Mouse (Mus musculus) gastrocnemius, postnatal 14 days (tissue): Measurements from ENCODE around the gene Acot8. TPM values are rescaled to one million over a fixed set of nuclear protein-coding genes. Genes with fewer than 3 reads are reported as not detected.

ENCODE experiments used
- DNase-seq: peaks from one replicate; pipeline ENCODE4 v3.0.0; 2021; ENCODE audit warnings: mixed read lengths
- intact Hi-C: fragments of 180-260 bp; cut with DNase I; formaldehyde crosslinking; loops from one replicate; pipeline ENCODE4 v1.15.1; 2025; ENCODE audit warnings: low total_unique reads
- total RNA-seq, 2 experiments: library from RNA; stranded (reverse); gene quantifications; 2 replicates each; pipeline ENCODE4 v1.2.3; 2021

Acot8 gene
- total RNA-seq, 2 experiments from 2014 or later = 9.0 to 9.7 TPM

DNA sequence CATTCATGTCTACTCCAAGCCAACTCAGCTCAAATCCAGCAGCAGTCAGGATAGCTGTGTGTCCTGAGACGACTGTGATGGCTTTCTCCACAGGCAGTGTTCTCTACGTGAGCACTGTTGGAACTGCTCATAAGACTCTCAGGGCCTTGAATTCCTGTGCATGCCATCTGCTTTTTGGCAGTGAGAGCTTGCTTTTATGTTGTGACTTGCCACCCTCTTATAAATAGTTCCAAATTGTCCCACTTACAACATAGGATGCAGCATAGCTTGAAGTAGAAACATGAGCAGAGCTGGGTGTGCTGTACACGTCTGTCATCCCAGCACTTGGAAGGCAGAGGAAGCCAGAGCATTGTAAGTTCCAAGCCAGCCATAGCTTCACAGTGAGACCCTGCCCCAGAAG, 38.8 kb downstream of the Acot8 start:
- intact Hi-C loops = no loop called here
- DNase-seq = no peak

- no peak for DNase-seq
- intact Hi-C loops = no loop called here
Observed at GRCm38 (mm10) chr2:164762593-164762992, 42.1 kb downstream of the Acot8 start.

DNA sequence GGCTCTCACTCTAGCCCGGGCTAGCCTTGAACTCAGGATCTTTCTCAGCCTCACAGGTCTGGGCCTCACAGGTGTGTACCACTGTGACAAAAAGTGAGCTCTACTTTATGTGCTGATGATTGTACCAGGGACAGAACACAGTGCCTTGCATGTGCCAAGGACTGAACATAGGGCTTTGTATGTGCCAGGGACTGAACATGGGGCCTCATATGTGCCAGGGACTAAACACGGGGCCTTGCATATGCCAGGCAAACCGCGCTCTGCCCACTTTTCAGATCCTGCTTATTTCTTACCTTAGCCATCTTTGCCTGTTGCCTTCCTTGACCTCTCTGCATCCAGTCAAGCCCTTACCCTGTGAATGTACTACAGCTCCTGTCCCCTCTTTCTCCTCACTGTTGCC, 42.7 kb downstream of the Acot8 start:
- DNase-seq = no peak
- intact Hi-C loops = no loop called here

GRCm38 (mm10) chr2:164761502-164761901, 43.2 kb downstream of the Acot8 start:
- no peak for DNase-seq
- intact Hi-C loops = no loop called here

- DNase-seq = no peak
- intact Hi-C loops = no loop called here
Observed at GRCm38 (mm10) chr2:164760059-164760833, 44.4 kb downstream of the Acot8 start.

DNA sequence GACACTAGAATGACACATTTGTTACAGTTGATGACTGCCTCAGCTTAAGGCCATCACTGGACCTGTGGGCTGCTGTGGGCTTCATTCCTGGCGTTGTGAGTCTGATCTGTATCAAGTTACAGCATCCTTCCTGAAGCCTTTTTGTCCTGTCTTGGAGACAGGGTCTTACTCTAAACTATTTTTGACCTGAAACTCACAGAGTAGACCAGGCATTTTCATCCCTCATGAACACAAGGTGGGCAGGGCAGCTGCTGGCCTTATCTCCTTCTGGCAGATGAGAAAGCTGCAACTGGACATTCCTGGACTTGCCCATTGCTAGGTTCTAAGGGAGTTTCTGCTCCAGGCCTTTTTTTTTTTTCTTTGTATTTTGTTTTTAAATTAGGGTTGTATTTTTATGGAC, 46.0 kb downstream of the Acot8 start:
- intact Hi-C loops = no loop called here
- no peak for DNase-seq

- intact Hi-C loops = no loop called here
- no peak for DNase-seq
Observed at GRCm38 (mm10) chr2:164757841-164758240, 46.8 kb downstream of the Acot8 start.

- no peak for DNase-seq
- intact Hi-C loops = no loop called here
Observed at GRCm38 (mm10) chr2:164754800-164755199, 49.9 kb downstream of the Acot8 start.

DNA sequence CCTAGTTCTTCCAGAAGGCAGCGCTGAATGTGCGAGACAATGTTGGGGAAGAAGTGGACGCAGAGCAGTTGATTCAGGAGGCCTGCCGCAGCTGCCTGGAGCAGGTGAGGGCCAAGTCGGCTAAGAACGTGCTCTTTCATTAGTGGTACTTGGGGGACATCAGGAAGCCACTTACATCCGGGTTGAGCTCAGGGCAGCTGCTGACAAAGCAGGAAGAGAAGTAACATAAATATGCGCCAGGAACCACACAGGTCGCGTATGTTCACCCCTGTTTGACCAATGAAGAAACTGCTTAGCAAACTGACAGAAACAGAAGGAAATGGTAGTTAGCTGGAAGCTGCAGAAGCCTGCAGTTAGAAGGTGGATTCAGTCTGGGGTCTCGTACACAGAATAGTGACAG, 50.6 kb downstream of the Acot8 start:
- intact Hi-C loops = no loop called here
- no peak for DNase-seq

DNA sequence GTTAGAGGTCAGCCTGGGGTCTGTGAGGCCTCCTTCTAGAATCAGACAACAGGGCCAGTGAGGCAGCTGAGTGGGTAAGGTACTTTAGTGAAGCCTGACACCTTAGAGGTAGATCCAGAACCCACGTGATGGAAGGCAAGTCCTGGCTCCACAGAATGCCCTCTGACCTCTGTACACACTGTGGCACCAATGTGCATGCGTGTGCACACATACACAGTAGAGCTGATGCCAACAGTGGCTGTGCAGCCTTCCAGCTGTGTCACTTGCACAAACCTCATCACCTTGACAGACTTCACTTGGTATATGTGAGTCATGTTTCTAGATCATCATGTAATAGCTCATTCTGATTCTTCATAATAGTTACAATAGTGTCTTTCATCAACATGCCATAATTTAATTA, 52.2 kb downstream of the Acot8 start:
- intact Hi-C loops = no loop called here
- no peak for DNase-seq

DNA sequence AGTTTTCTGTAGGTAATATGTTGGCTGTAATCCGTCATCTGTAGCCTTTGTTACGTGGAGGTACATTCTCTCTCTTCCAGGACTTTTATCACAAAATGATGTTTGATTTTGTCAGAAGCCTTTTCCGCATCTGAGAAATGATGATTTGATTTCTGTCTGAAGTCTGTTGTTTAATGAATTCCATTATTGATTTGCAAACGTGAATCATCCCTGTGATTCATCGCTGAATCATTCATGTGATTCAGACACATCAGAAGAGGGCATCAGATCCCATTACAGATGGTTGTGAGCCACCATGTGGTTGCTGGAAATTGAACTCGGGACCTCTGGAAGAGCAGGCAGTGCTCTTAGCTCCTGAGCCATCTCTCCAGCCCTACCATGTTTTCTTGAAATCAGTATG, 55.7 kb downstream of the Acot8 start:
- no peak for DNase-seq
- intact Hi-C loops = no loop called here

- no peak for DNase-seq
- intact Hi-C loops = no loop called here
Observed at GRCm38 (mm10) chr2:164748191-164748590, 56.5 kb downstream of the Acot8 start.

DNA sequence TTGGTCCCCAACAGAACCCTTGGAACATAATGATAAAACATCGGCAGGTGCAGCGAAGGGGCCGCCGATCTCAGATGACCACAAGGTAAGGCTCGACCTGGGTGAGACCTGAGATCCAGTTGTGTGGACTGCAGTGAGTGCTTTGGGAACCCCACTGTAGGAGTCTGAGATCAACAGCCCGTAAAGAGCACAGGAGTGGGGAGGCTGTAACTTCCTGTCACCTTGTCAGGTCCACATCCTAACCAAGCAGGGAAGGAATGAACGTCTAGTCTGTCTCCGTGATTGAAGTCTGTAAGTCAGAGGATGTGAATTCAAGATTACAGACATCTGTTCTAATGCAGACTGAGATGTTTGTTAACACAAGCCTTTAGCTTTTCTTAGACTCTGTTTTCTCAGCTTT, 58.0 kb downstream of the Acot8 start:
- DNase-seq = no peak

DNA sequence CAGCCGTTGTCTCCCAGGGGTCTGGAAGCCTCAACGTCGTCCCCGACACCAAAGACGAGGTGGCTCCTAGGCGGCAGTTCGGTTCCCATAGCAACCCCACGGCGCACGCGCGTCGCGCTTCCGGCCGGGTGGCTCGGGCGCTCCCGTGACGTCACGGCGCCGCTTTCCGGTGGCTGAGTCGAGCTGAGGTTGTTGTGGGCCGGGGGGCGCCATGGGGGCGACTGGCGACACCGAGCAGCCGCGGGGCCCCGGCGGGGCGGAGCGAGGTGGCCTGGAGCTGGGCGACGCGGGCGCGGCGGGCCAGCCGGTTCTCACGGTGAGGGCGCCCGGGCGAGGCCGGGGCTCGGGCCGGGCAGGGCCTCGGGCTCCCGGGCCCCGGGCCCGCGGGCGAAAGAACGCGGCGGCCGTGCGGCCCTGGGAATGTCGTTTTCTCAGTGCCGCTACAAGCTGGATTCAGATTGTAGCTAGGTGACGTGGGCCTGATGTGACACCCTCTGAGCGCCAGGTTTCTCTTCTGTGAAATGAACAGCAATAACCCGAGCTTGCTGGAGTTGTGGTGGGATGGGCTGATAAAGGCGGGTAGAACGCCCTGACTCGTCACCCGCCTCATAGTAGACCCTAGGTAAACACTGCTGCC, 58.7 kb downstream of the Acot8 start, which contains the start of the genes Wfdc3 and Dnttip1:
TSS of gene Wfdc3 (minus strand) at position 89 of the 637 bp plus-strand sequence.
TSS of gene Dnttip1 (plus strand) at position 141 of the 637 bp plus-strand sequence.
- intact Hi-C loops = no loop called here

More for the DNA sequence above, 58.0 kb downstream of the Acot8 start:
- intact Hi-C loops = no loop called here

DNA sequence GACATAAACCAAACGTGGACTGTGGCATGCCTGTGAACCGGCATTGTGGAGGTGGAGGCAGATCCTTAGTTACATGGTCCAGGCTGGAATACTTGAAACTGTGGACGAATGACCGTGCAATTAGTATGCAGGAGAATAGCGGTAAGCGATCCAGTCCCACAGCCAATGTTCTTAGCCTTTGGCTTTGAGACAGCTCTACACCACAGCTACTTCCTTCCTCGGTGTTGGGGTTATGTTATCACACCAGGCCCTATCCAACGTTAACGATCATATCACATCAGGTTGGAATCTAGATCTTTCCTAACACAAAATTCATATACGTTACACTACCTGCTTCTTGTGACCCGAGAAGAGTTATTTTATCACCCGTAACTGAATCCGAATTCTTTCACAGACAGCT, 59.7 kb downstream of the Acot8 start:
- no peak for DNase-seq
- intact Hi-C loops = no loop called here

More for the DNA sequence above, 58.7 kb downstream of the Acot8 start, which contains the start of the genes Wfdc3 and Dnttip1:
- DNase-seq = peak; percentile 94

Other genes starting within 250 kb of the Acot8 start
- gene Wfdc2, start 242.5 kb downstream of the Acot8 start, total RNA-seq = not detected
- gene Spint3, start 231.4 kb downstream of the Acot8 start, total RNA-seq = not detected
- not detected for gene Wfdc6a, start 219.4 kb downstream of the Acot8 start, total RNA-seq
- gene Eppin, start 211.3 kb downstream of the Acot8 start, total RNA-seq = not detected
- gene Wfdc6b, start 191.4 kb downstream of the Acot8 start, total RNA-seq = not detected
- not detected for gene Wfdc8, start 191.3 kb downstream of the Acot8 start, total RNA-seq
- gene Wfdc16, start 166.1 kb downstream of the Acot8 start, total RNA-seq = not detected
- gene Wfdc10, start 148.8 kb downstream of the Acot8 start, total RNA-seq = not detected
- not detected for gene Wfdc9, start 148.3 kb downstream of the Acot8 start, total RNA-seq
- not detected for gene Wfdc11, start 130.8 kb downstream of the Acot8 start, total RNA-seq
- not detected for gene Wfdc13, start 119.8 kb downstream of the Acot8 start, total RNA-seq
- not detected for gene Spint4, start 106.4 kb downstream of the Acot8 start, total RNA-seq
- gene Spint5, start 89.6 kb downstream of the Acot8 start, total RNA-seq = not detected
- not detected for gene Wfdc3, start 59.0 kb downstream of the Acot8 start, total RNA-seq
- gene Dnttip1, start 58.9 kb downstream of the Acot8 start, total RNA-seq = 10 to 100 TPM; 23.4 to 26.6 TPM
- 1 to 10 TPM; 6.9 to 8.1 TPM for gene Ube2c, start 35.0 kb downstream of the Acot8 start, total RNA-seq
- over 10,000 TPM; 14,912 to 15,737 TPM for gene Tnnc2, start 24.9 kb downstream of the Acot8 start, total RNA-seq
- gene Snx21, start 19.1 kb downstream of the Acot8 start, total RNA-seq = 10 to 100 TPM; 18.0 to 18.7 TPM
- gene Zswim3, start 216 bp upstream of the Acot8 start, total RNA-seq = 1 to 10 TPM; 1.1 to 1.2 TPM
- 1 to 10 TPM; 3.3 to 4.6 TPM for gene Zswim1, start 17.8 kb upstream of the Acot8 start, total RNA-seq
- gene Spata25, start 23.7 kb upstream of the Acot8 start, total RNA-seq = under 1 TPM in 1 of 2 experiments, not detected in 1; 0.49 TPM
- 10 to 100 TPM; 51.4 to 55.2 TPM for gene Ctsa, start 28.0 kb upstream of the Acot8 start, total RNA-seq
- gene Neurl2, start 28.6 kb upstream of the Acot8 start, total RNA-seq = 10 to 100 TPM; 44.8 to 49.4 TPM
- gene Pltp, start 52.8 kb upstream of the Acot8 start, total RNA-seq = 10 to 100 TPM; 19.9 to 22.8 TPM
- 10 to 100 TPM; 22.2 to 26.6 TPM for gene Pcif1, start 74.4 kb upstream of the Acot8 start, total RNA-seq
- gene Zfp335, start 106.9 kb upstream of the Acot8 start, total RNA-seq = 1 to 10 TPM; 8.4 TPM
- 1 to 10 TPM in 1 of 2 experiments, under 1 TPM in 1; 0.95 to 1.2 TPM for gene Mmp9, start 135.9 kb upstream of the Acot8 start, total RNA-seq
- 1 to 10 TPM in 1 of 2 experiments, under 1 TPM in 1; 0.55 to 1.0 TPM for gene Slc12a5, start 155.9 kb upstream of the Acot8 start, total RNA-seq
- gene Ncoa5, start 230.0 kb upstream of the Acot8 start, total RNA-seq = 10 to 100 TPM; 12.3 TPM